Mouse (Mus musculus) limb, embryonic 13.5 days (tissue): ENCODE data around the gene Gpr1. TPM values are rescaled to one million over a fixed set of nuclear protein-coding genes. Genes with fewer than 3 reads are reported as not detected.
A peak's percentile ranks its signal among the peaks of the same experiment; 100 is the strongest.

Experiments used
- ATAC-seq: fragments of 200-750 bp; cut with Nextera tagmentation; 2 replicates; pipeline ENCODE4 v1.8.0; 2017; ENCODE audit warnings: low read depth, moderate number of reproducible peaks, moderate TSS enrichment; ENCODE audit not compliant: low FRiP score
- H3K27ac ChIP-seq: fragments of 300-500 bp; sonication (generic); 2 replicates; pipeline ENCODE4 v1.5.1; 2015; ENCODE audit warnings: inconsistent platforms, mild to moderate bottlenecking, moderate library complexity
- H3K27me3 ChIP-seq: fragments of 300-500 bp; sonication (generic); 2 replicates; pipeline ENCODE4 v1.6.1; 2015; ENCODE audit warnings: mild to moderate bottlenecking, inconsistent platforms
- H3K36me3 ChIP-seq: fragments of 300-500 bp; sonication (generic); 2 replicates; pipeline ENCODE4 v1.6.1; 2015; ENCODE audit warnings: inconsistent platforms, mild to moderate bottlenecking, moderate library complexity
- H3K4me1 ChIP-seq: fragments of 300-500 bp; sonication (generic); 2 replicates; pipeline ENCODE4 v1.6.1; 2015; ENCODE audit warnings: inconsistent platforms
- H3K4me2 ChIP-seq: fragments of 300-500 bp; sonication (generic); replicated peaks from 2 replicates; pipeline ENCODE4 v1.6.1; 2015; ENCODE audit warnings: inconsistent platforms, mild to moderate bottlenecking, moderate library complexity
- H3K4me3 ChIP-seq: fragments of 300-500 bp; sonication (generic); 2 replicates; pipeline ENCODE4 v1.5.1; 2015; ENCODE audit warnings: moderate library complexity, mild to moderate bottlenecking, inconsistent platforms
- H3K9ac ChIP-seq: fragments of 300-500 bp; sonication (generic); 2 replicates; pipeline ENCODE4 v1.6.1; 2015; ENCODE audit warnings: mild to moderate bottlenecking, inconsistent platforms
- H3K9me3 ChIP-seq: fragments of 300-500 bp; sonication (generic); 2 replicates; pipeline ENCODE4 v1.6.1; 2016; ENCODE audit warnings: inconsistent platforms
- WGBS: fragments of 180-500 bp; shearing (Covaris S2); methylation state at CpG from one replicate; pipeline ENCODE4 v1.1.7; 2015; 5-methylcytosine and 5-hydroxymethylcytosine counted together
- polyA plus RNA-seq: library from polyadenylated mRNA; unstranded; fragments of >200 nt; fragmentation: Nextera tagmentation; extraction: Ambion mirVana; gene quantifications from 2 replicates; pipeline ENCODE4 v1.2.1, GENCODE M21; 2015

Gene Gpr1
- 0.22 and 0.25 TPM in 2 replicates for polyA plus RNA-seq

DNA sequence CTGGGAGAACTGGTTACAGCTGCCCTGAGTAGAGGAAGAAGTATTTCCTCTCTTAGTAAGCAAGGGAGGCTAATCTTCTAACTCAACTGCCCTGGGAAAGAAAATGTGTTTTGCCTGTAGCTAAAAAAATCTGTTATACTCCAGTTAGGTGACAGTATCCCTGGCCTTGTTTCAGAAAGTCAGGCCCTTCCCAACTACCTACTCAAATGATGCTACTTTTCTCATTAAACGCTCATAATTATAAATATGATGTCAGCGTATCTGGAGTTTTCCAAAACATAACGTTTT lies at the start of gene Gpr1:
Gpr1 (minus strand) TSS at position 273 of the 288 bp plus-strand sequence.
- whole genome bisulfite sequencing, result 37% methylated on average over 3 of the region's 3 CpGs
- Histone ChIP-seq H3K4me2 (peak within 1 kb of the TSS; percentile 48), H3K36me3 (no peaks in the 10 kb centered on the region), H3K4me3 (no peak within 1 kb of the TSS), H3K27ac (no peak within 1 kb of the TSS), H3K9ac (no peak within 1 kb of the TSS), H3K27me3 (peaks cover 34% of the 10 kb centered on the region), H3K4me1 (peaks cover 16% of the 10 kb centered on the region), H3K9me3 (0 out of 2 replicates have a peak, but pooled peaks cover 2% of the 10 kb centered on the region)
- ATAC-seq, result no peak

DNA sequence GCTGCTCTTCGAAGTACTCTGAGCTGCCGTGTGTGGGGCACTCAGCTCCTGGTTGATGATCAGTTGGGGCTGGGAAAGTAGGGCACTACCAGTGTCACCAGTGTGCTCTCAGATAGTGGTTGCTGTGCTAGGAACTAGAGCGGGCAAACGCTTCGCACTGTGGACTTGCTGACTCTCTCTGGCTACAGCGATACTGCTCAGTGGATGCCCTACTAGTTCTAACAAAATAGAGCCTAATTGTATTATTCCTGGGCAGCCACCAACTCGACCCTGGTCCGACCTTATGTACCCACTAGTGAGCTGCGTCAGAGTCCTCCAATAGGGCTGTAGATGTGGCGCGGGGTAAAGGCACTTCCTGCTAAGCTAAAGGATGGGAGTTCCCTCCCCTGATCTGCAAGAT lies 49.3 kb upstream of the Gpr1 start:
- no peaks in the 10 kb centered on the region for H3K4me1 ChIP-seq
- no peak overlapping the region for H3K27ac ChIP-seq
- no peaks in the 10 kb centered on the region for H3K9me3 ChIP-seq
- no peak for ATAC-seq
- H3K4me2 ChIP-seq, result no peak overlapping the region
- no peak overlapping the region for H3K9ac ChIP-seq
- WGBS, result 46% methylated on average over 11 of the region's 11 CpGs
- peaks cover 80% of the 10 kb centered on the region for H3K27me3 ChIP-seq
- H3K36me3 ChIP-seq, result no peaks in the 10 kb centered on the region
- H3K4me3 ChIP-seq, result no peak overlapping the region

DNA sequence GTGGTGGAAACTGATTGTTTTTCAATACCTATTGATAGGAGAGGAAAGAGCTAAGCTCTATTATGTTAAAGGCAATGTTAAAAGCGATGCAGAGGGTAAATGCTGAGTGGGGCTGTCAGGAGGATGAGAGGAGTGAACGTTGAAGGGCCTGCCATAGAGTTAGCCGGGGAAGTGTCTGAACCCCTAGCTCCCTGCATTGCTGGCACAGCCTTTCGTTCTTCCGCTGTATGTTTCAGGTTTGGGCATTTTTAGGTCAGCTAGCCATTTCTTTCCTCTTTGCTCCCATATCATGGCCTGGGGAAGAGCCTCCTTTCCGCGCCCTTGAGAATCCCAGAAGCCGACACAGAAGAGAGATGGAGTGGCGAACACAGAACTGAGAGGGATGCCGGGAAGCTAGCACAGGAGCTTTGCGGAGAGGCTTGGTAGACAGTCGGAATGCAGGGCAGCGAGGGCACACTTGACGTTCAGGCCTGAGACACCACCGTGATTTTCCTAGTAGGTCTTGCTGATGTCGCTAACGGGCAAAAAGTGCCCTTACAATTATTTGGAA lies 46.8 kb upstream of the Gpr1 start:
- no peak for ATAC-seq
- Histone ChIP-seq H3K27me3 (peaks cover 86% of the 10 kb centered on the region), H3K9ac (no peak overlapping the region), H3K4me1 (no peaks in the 10 kb centered on the region), H3K27ac (no peak overlapping the region), H3K36me3 (no peaks in the 10 kb centered on the region), H3K9me3 (no peaks in the 10 kb centered on the region), H3K4me3 (no peak overlapping the region), H3K4me2 (no peak overlapping the region)
- WGBS, result 49% methylated on average over 17 of the region's 17 CpGs

DNA sequence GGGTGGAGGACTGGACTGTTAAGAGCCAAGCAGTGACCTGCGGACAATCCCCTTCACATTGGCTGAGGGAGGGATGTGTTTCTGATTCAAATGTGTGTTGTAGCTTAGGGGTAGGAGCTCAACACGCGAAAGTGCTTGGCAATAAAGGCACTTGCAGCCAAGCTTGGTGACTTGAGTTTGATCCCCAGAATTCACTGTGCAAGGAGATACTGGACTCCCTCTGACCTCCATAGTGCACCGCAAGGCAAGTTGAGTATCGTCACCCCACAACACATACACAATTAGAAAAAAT lies 46.3 kb upstream of the Gpr1 start:
- Histone ChIP-seq H3K4me1 (no peaks in the 10 kb centered on the region), H3K27me3 (peaks cover 86% of the 10 kb centered on the region), H3K4me3 (no peak overlapping the region), H3K4me2 (no peak overlapping the region), H3K9me3 (no peaks in the 10 kb centered on the region), H3K9ac (no peak overlapping the region), H3K27ac (no peak overlapping the region), H3K36me3 (no peaks in the 10 kb centered on the region)
- ATAC-seq, result no peak
- 44% methylated on average over 5 of the region's 5 CpGs for WGBS

DNA sequence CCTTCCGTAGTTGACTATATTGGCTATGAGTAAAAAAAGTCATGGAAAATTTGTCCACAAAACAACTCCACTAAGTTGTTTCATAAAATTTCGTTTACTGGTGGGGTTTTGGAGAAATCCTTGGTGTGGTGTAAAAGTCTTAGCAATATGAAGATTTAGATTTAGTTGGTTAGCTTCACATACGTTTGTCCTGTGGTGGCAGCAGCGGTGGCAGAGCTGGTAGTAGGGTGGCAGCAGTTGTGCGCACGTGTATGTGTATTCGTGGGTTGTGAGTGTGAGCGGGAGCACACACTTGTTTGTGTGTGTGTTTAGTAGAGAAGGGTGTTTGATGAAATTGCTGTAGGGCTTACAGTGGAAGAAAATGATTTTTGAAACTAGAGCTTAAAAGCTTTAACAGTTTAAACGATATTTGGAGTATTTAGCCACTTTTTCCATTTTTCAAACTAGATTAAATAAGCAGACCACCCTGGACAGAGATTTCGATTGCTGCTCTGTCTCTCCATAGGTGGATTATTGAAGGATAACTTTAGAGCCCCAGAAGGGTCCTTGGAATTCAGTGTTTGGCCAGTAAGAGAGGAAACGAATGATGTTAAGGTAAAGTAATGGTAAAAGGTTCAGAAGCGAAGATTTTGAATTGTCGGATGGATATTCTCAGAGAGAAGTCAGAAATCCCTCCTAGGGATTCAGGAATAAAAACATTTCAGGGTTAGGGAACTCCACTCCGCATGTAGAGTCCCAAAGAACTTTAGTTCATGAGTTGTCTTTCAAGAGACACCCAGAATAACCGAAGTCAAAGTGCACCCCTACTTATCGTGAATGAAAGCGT lies 45.8 kb upstream of the Gpr1 start:
- peaks cover 86% of the 10 kb centered on the region for H3K27me3 ChIP-seq

DNA sequence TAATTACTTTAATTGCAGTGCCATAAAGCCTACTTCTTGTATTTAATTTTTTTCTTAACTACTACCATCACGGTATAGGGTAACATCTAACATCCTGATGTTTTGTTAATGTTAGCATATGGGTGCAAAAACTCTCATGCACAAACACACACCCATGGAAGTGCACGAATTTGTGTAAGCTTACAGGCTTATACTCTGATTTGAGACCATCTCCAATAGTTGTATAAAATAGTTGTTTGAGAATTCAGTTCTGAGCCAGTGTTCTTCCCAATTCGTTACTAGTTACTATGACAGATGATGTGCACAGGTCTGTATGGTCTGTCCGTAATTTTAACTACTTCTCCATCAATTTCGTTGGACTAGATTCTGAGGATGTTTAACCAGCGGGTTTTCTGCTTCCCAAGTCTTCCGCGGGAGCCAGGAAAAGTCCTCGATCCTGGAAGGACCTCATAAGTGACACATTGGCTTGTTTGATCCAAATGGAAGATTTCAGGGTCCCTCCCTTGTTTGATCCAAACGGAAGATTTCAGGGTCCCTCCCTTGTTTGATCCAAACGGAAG lies 45.0 kb upstream of the Gpr1 start:
- no peak for ATAC-seq
- H3K4me3 ChIP-seq, result no peak overlapping the region
- peaks cover 86% of the 10 kb centered on the region for H3K27me3 ChIP-seq
- 0 out of 2 replicates have a peak, but pooled peaks cover 2% of the 10 kb centered on the region for H3K4me1 ChIP-seq
- no peaks in the 10 kb centered on the region for H3K9me3 ChIP-seq
- H3K27ac ChIP-seq, result no peak overlapping the region
- 36% methylated on average over 11 of the region's 11 CpGs for WGBS
- H3K36me3 ChIP-seq, result no peaks in the 10 kb centered on the region
- H3K9ac ChIP-seq, result no peak overlapping the region
- no peak overlapping the region for H3K4me2 ChIP-seq

More for the DNA sequence above, 45.8 kb upstream of the Gpr1 start:
- no peak for ATAC-seq
- Histone ChIP-seq H3K36me3 (no peaks in the 10 kb centered on the region), H3K4me3 (no peak overlapping the region), H3K27ac (no peak overlapping the region), H3K4me2 (no peak overlapping the region), H3K9ac (no peak overlapping the region), H3K9me3 (no peaks in the 10 kb centered on the region), H3K4me1 (0 out of 2 replicates have a peak, but pooled peaks cover 1% of the 10 kb centered on the region)
- 37% methylated on average over 17 of the region's 17 CpGs for WGBS

DNA sequence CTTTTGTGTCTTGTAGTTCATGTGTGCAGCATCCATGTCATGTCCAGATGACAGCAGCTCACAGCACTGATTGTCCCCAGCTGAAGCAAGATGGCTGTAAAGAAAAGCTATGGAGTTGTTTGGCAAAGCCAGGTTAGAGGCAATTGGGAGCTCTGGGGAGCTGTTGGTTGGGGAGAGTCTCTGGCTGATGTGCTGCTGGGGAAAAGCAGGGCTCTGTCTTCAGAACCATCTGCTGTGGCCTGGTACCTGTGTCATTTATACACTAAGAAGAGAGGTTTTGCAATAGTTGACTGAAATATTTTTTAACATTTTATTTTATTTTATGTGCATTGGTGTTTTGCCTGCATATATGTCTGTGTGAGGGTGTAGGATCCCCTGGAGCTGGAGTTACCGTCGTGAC lies 44.2 kb upstream of the Gpr1 start:
- H3K9ac ChIP-seq, result no peak overlapping the region
- H3K4me1 ChIP-seq, result 0 out of 2 replicates have a peak, but pooled peaks cover 2% of the 10 kb centered on the region
- peaks cover 83% of the 10 kb centered on the region for H3K27me3 ChIP-seq
- H3K9me3 ChIP-seq, result no peaks in the 10 kb centered on the region
- WGBS, result 38% methylated on average over 2 of the region's 2 CpGs
- no peak overlapping the region for H3K4me3 ChIP-seq
- no peak overlapping the region for H3K27ac ChIP-seq
- ATAC-seq, result no peak
- H3K4me2 ChIP-seq, result no peak overlapping the region
- no peaks in the 10 kb centered on the region for H3K36me3 ChIP-seq

DNA sequence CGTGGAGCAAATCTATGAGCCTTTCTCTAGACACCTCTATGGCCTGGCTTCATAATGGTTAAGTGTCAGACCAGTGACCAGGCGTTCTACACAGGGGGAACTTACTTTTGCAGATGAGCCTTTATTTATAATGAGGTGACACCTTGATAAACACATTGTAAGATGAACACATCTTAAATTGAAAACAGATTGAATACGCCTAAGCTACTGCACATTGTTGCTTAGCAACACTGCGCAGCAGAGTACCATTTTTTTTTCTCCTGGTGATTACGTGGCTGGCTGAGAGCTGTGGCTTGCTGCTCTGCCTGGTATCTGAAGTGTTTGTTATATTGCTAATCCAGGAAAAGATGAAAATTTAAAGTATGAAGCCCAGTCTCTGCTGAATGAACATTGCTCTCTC lies 41.7 kb upstream of the Gpr1 start:
- H3K9ac ChIP-seq, result no peak overlapping the region
- H3K4me2 ChIP-seq, result no peak overlapping the region
- no peak for ATAC-seq
- no peak overlapping the region for H3K27ac ChIP-seq
- H3K4me3 ChIP-seq, result no peak overlapping the region
- no peaks in the 10 kb centered on the region for H3K36me3 ChIP-seq
- 12% methylated on average over 5 of the region's 5 CpGs for WGBS
- H3K4me1 ChIP-seq, result 0 out of 2 replicates have a peak, but pooled peaks cover 2% of the 10 kb centered on the region
- H3K27me3 ChIP-seq, result peaks cover 87% of the 10 kb centered on the region
- H3K9me3 ChIP-seq, result no peaks in the 10 kb centered on the region

DNA sequence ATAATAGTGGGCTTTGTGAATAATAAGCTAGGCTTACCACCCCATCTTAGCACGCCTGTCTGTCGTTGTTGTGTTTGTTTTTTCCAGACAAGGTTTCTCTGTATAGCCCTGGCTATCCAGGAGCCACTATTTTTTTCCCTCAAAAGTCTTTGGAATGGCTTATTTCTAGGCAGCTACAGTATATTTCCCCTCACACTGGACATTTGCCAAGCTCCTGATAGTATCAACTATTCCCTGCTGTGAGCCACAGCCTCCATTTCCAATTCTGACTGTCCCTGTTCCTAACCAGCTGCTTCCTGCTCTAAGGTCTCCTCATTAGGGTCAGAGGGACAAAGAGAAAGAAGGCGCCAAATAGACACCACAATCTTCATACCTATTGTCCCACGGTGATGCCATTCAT lies 40.8 kb upstream of the Gpr1 start:
- H3K4me1 ChIP-seq, result 0 out of 2 replicates have a peak, but pooled peaks cover 2% of the 10 kb centered on the region
- no peaks in the 10 kb centered on the region for H3K9me3 ChIP-seq
- no peak overlapping the region for H3K9ac ChIP-seq
- H3K27me3 ChIP-seq, result peaks cover 83% of the 10 kb centered on the region
- H3K36me3 ChIP-seq, result no peaks in the 10 kb centered on the region
- H3K4me2 ChIP-seq, result no peak overlapping the region
- no peak overlapping the region for H3K27ac ChIP-seq
- WGBS, result 27% methylated on average over 4 of the region's 4 CpGs
- ATAC-seq, result no peak
- no peak overlapping the region for H3K4me3 ChIP-seq

DNA sequence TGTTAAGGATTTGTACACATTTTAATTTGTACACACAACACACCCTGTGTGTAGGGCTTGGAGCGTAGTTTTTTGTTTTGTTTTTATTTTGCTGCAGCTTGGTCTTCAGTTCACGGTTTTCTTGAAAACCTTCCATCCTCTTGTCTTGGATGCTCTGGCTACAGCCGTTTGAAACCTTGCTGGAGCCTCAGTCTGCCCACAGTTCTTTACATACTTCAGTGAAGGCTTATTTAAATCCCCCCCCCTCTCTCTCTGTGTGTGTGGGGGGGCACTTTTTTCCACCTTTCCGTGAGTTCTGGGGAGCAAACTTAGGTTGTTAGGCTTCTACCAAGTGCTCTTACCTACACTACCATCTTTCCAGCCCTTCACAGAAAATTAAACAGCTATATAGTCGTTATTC lies 38.9 kb upstream of the Gpr1 start:
- Histone ChIP-seq H3K27ac (no peak overlapping the region), H3K27me3 (peaks cover 90% of the 10 kb centered on the region), H3K9me3 (no peaks in the 10 kb centered on the region), H3K4me1 (peaks cover 5% of the 10 kb centered on the region; the same call in 1 of the 2 replicates), H3K4me2 (no peak overlapping the region), H3K9ac (no peak overlapping the region), H3K4me3 (no peak overlapping the region), H3K36me3 (no peaks in the 10 kb centered on the region)
- ATAC-seq, result no peak
- WGBS, result 36% methylated on average over 5 of the region's 5 CpGs

DNA sequence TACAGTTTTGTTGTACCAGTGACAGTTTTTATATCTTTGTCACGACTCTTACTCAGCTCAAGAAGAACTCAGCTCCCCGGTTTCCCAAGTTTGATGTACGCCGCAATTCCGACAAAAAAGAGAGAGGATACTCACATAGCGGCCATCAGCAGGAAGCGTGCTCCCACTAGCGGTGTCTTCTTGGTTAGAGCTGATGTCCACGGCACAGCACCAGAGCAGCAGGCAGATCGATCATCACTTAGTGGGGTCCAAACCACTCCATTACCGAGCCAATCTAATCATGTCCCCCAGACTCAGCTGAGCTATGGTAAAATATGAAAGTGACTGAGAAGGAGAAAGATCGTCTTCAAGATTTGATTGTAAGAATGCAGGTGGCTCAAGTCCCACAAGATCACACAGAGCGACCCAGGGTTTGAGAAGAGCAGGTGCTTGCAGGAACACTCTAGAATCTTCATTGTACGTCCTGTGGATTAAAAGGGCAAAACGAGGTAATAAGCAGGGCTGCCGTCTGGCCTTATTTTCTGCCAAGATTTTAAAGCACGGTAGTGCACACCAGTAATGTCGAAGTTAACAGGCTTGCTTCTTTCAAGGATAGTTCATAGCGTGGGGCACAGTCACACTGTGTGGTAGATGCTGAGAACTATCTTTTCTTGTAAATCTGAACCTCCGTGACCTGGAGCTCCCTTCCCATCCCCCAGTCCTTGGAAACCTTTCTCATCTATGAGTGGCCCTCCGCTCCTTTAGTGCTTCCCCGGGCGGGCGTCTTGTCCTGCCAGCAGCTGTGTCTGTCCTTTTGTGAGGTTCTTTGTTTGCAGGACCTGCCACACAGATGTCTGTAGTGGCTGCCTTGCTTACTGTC lies 38.2 kb upstream of the Gpr1 start:
- no peak for ATAC-seq
- H3K27ac ChIP-seq, result no peak overlapping the region
- WGBS, result 35% methylated on average over 24 of the region's 24 CpGs

DNA sequence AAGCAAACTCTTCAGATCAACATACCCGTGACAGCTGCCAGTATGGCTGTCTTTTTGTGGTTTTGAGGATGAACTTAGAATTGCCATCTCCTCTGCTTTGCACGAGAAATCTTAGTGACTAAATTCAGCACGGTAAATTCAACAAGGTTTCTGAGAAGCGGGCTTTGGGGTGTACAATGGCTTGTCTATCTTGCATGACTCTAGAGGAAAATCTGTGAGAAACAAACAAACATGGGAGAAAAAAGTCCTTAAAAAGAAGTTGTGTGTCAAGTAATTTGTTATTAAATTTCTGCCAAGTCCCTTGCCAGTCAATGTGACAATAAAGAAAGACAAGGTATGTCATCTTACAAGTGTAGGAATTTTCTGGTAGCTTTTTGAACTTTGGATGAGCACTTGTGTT lies 34.9 kb upstream of the Gpr1 start:
- Histone ChIP-seq H3K4me1 (peaks cover 3% of the 10 kb centered on the region; the same call in 1 of the 2 replicates), H3K4me2 (no peak overlapping the region), H3K9me3 (no peaks in the 10 kb centered on the region), H3K27me3 (peaks cover 89% of the 10 kb centered on the region), H3K27ac (no peak overlapping the region), H3K9ac (no peak overlapping the region), H3K4me3 (no peak overlapping the region), H3K36me3 (no peaks in the 10 kb centered on the region)
- ATAC-seq, result no peak
- WGBS, result 47% methylated on average over 4 of the region's 4 CpGs

More for the DNA sequence above, 38.2 kb upstream of the Gpr1 start:
- no peak overlapping the region for H3K4me2 ChIP-seq
- H3K4me3 ChIP-seq, result no peak overlapping the region
- H3K9ac ChIP-seq, result no peak overlapping the region
- H3K36me3 ChIP-seq, result no peaks in the 10 kb centered on the region
- H3K27me3 ChIP-seq, result peaks cover 93% of the 10 kb centered on the region
- peaks cover 6% of the 10 kb centered on the region; the same call in 1 of the 2 replicates for H3K4me1 ChIP-seq
- H3K9me3 ChIP-seq, result no peaks in the 10 kb centered on the region
